Mouse (Mus musculus) heart, adult 2 months (tissue): Measurements from ENCODE around the gene Krtap4-6.

Experiments used
- CTCF ChIP-seq: fragments of 200-600 bp; IDR thresholded peaks from 2 replicates; pipeline ENCODE4 v1.8.1; 2022; ENCODE audit warnings: antibody characterized with exemption, mild to moderate bottlenecking, moderate library complexity
- POLR2A ChIP-seq: fragments of 200-500 bp; IDR thresholded peaks from 2 replicates; pipeline ENCODE4 v1.6.1; 2011; ENCODE audit warnings: mild to moderate bottlenecking, low read depth, low read length, control low read depth; ENCODE audit not compliant: insufficient read depth

DNA sequence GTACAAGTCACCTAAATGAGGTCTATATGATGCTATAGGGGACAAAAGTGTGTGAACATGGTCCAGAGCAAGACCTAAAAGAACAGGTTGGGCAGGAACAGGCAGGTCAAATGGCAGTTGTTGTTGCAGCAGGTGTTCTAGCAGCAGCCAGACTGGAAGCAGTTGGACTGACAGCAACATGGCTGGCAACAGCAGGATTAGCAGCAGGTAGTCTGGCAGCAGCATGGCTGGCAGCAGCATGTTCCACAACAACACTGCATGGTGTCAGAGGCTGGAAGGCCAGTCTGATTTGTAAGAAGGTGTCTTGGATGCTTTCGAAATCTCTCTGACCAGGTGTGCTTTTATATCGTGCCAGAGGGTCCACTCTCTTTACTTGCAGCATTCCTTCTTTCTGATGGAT, 17.7 kb upstream of the Krtap4-6 start:
- TF ChIP-seq POLR2A (no peak), CTCF (no peak)
